Mouse (Mus musculus) heart, adult 11 months (tissue): ENCODE results near the gene Wbp2.

Source experiments
- DNase-seq: peaks from one replicate; pipeline ENCODE4 v3.0.0; 2022

Gene Wbp2

DNA sequence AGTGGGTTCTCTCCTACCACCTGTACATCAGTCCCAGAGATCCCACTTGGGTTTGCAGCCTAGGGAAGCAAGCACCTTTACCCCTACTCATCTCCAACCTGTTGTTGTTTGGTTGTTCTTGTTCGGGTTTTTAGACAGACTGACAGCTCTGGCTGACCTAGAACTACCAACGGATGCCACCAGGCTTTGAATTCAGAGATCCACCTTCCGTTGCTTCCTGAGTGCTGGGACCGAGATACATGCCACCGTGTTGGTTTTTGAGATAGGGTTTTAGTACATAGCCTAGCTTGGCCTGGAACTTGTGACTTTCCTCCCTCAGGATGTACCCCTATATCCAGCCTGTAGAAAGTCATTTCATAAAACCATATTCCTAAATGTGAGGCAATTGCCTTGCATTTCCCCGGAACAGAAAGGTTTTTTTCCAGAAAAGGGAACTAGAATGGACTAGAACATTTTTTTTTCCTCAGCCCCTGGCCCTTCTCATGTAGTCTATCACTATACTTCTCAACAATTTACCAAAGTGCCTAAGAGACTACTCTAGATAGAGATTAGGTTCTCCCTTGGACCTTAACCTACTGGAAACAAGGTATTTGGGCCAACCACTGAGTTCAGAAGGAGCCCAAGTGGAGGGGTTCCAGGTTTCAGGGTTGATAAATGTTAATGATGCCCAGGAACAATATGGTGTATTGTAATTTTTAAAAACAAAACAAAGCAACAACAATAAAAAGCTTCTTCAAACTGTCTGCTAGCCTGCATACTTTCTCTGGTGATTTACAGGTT is 57.5 kb downstream of the Wbp2 start:
- no peak for DNase-seq
